Mouse (Mus musculus): ENCODE measurements around the gene Naa30.

GRCm38 (mm10) chr14:49132391-49132790, 39.6 kb upstream of the Naa30 start:
- no peak for TF ChIP-seq CTCF (IDR thresholded peaks at IDR 0.05)
- no peak for TF ChIP-seq POLR2A (IDR thresholded peaks at IDR 0.05; ENCODE audit: insufficient read depth, low read depth, low read length)

Data from heart, adult 2 months (tissue).